Mouse (Mus musculus): ENCODE data around the gene Pdlim3.
"Not testable (repeated sequence)": the region's sequence is repeated elsewhere in the genome, so short reads cannot be mapped to it uniquely, and the experiment has no call there.

Pdlim3 gene

DNA sequence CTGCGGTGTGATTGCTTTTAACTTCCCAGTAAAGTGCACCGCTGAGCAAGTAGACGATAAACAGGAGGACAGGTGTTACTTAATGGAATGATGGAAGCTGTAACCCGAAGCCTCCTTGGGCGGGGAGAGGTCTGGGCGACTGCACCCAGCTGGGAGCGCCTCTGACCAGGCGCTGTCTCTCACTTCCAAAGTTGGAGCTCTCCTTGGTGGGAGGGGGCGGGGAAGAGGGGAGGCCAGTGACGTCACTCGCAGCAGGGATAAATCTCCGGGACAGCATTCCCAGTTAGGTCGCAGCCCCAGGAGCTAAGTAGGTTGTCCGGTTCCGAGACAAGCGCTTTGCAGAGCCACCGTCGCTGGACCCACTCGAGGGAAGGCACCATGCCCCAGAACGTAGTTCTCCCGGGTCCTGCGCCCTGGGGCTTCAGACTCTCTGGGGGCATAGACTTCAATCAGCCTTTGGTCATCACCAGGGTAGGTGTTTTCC lies at the start of gene Pdlim3:
Gene Pdlim3, plus strand, starts transcription at position 260 of the 484 bp plus-strand sequence.
- no peak for DNase-seq (ENCODE audit: low spot score)

DNA sequence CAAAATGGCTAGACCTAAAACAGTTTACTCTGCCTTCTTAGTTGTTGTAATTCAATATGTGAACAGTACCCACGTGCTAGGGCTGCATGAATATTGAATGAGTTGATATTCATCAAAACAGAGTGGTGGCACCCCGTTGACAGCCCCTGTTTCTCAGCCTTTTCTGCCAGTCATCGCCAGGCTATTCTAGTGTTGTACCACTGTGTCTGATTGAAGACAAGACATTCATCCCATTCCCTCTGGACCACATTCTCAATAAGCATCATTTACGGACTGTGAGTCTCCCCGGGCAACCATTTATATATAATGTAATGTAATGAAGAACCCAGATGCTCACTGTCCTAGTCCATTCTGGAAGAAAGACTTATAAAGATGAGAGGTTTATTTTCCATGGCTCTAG lies 42.0 kb upstream of the Pdlim3 start:
- no peak for DNase-seq (ENCODE audit: low spot score)

DNA sequence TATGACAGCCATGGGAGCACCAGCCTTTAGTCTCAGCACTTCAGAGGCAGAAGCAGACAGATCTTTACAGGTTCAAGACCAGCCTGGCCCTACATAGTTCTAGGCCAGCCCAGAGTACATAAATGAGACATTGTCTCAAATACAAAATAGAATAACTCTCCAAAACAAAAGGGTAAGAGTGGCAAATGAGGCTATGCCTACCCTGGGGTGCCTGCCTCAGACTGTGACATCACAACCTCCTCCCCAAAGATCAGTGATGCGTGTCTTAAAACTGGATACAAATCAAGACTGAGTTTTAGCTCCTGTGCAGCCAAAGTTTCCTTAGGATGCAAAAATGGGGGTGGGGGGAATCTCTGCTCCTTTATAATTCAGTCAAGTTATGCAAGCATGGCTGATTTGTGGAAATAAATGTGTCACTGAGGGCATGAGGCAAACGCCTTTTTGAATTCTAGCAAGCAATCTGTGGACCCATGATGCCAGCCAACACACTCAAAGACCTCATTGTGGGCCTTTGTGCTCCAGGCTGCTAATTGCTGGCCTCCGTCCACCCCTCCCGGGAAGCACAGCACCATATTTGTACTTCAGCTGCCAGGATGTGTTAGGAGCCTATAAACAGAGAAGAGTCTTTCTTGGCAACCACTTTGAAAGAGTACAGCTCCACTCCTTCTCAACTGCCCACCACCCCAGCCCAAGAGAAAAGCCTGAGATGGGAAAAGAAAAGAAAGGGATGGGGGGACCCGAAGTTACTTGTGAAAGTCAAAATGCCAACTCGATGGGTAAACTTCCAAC lies 41.0 kb upstream of the Pdlim3 start:
- DNase-seq (ENCODE audit: low spot score) = peak; percentile 32

DNA sequence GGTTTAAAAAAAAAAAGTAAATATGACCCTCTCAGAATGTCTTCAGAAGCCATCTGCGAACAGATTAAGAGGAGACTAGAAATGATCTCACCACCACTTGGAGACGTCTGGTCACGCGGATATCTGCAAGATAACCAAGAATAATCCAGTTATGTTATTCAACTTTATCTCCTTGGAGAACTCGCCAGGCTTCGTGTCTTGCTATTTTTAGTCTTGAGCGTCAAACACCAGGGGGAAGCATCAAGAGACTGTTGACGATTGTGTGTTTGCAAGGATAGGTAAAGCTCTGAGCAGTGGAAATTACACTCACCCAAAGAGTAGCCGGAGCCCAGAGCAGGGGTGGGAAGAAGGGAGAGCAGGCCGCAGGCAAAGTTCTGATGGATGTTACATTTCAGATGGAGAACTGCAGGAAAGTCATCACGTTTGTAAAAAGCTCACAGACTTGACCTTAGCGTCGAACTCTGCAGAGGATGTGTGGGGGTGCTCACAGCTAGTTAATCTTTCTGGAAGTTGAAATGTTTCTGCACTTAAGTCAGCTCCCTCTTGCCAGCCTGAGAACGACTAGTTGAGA lies 40.3 kb upstream of the Pdlim3 start:
- no peak for DNase-seq (ENCODE audit: low spot score)

DNA sequence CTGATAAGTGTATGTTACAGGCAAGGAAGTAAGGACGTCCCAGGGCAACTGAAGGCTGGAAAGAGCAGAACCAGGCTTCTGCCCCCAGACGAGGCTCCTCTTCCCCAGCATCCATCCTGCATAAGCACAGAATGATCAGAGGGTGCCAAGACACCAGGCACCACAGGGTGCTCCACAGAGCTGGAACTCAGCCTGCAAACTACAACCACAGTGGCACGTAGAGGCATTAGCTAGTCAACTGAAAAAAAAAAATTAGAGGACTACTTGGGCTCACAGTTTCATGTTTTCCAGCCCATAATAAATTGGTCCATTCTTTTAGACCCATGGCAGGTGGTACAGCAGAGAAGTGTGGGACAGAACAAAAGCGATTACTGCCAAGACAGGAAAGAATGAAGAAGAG lies 39.4 kb upstream of the Pdlim3 start:
- DNase-seq (ENCODE audit: low spot score) = no peak

GRCm38 (mm10) chr8:45855118-45855517 lies 30.1 kb upstream of the Pdlim3 start:
- DNase-seq (ENCODE audit: low spot score) = no peak

DNA sequence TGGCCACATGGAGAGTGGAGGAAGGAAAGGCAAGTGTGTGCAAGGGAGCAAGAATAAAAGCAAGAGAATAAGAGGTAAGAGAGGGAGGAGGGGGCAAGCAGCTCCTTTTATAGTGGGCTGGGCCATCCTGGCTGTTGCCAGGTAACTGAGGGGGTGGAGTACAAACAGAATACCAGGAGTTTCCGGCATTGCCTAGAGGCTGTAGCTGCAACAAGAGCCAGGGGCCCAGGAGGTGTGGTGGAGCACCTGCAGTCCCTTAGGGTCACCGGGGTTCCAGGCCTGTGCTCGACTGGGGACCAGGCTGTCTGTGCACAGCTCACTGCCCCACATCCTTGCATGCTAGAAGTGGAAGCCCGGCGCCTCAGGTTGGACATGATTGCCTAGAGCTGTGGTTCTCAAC lies 27.5 kb upstream of the Pdlim3 start:
- no peak for DNase-seq (ENCODE audit: low spot score)

DNA sequence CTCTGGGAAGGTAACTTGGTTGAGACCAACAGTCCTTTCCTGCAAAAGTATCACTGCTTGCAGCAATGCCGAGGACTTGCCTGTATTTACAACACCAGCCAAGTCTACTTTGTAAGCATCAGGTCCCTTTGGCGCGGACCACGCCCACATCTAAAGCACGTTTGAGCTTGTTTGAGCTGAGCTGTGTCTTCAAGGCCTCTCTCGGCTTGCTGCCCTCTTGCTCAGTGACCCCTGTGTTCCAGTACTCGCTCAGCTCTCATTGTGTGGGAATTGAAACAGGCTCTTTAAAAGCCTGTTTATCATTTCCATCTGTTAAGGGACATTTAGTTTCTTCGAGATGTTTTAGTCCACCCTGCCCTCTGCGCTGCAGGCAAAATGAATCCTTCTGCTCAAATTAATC lies 26.9 kb upstream of the Pdlim3 start:
- no peak for DNase-seq (ENCODE audit: low spot score)

DNA sequence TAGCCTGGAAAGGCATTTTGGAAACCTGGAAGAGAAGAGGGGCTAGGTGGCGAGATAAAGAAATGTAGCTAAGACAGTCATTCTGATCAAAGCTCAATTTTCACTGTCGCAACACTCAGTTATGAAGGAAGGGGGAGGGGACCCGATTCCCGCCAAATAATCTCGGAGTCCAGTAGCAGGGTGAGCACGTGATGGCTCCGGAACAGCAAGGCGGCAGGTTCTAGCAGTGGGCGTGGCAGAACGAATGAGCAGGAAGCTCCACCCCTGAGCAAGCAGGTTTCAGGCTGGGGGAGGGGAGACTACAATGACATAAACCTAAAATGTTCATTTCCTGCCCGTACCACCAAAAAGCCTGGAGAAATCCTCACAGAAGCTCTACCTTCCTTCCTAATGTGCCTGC lies 13.7 kb upstream of the Pdlim3 start:
- DNase-seq (ENCODE audit: low spot score) = not testable (repeated sequence)

DNA sequence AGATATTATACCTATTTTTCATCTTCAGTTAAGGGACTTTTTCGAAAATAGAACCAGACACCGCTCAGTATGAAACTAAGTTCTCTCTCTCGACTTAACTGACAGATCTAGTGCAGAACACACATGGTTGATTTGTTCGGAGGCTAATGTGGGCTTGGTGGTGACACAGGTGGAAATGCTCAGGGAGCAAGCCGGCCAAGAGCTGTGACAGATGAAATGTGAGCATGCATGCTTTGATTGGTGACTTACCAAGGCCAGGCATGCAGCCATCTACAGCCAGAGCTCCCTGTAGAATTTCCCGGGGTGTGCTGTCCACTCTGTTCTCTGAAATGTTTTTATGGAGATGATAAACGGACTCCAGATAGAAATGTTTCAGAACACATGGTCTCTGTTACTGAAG lies 13.2 kb upstream of the Pdlim3 start:
- no peak for DNase-seq (ENCODE audit: low spot score)

DNA sequence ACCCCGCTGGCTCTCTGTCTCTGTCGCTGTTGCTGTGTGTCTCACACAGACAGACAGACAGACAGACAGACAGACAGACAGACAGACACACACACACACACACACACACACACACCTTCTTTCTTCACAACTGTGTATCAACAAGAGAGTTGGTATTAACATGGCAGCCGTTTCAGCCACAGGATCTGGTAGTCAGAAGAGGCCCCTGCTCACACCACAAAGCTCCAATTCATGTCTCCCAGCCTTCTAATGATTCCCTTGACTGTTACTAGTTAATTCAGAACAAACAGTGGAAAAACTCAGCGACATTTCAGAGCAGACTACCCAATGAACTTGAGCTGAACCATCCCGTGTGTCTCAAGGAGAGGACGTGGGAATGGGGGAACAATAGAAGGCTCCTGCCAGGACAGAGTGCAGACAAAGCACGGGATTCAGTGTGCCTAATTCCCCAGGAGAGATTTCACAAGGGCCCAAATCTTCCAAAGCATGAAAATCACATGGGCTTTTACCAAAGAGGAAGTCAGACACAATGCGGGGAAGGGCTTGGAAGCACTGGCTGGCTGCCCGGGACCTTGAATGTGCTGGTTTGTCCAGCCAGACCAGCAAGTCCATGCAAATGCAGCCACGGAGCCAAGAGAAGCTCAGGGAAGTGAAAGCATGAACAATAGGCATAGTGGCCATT lies 10.2 kb upstream of the Pdlim3 start:
- peak; percentile 39 for DNase-seq (ENCODE audit: low spot score)

- DNase-seq (ENCODE audit: low spot score) = no peak
Observed at GRCm38 (mm10) chr8:45876397-45876796, 8.9 kb upstream of the Pdlim3 start.

- DNase-seq (ENCODE audit: low spot score) = no peak
Observed at GRCm38 (mm10) chr8:45877680-45878079, 7.6 kb upstream of the Pdlim3 start.

GRCm38 (mm10) chr8:45880457-45880856 lies 4.8 kb upstream of the Pdlim3 start:
- no peak for DNase-seq (ENCODE audit: low spot score)

GRCm38 (mm10) chr8:45881726-45882125 lies 3.5 kb upstream of the Pdlim3 start:
- no peak for DNase-seq (ENCODE audit: low spot score)

- no peak for DNase-seq (ENCODE audit: low spot score)
Observed at GRCm38 (mm10) chr8:45883793-45884192, 1.5 kb upstream of the Pdlim3 start.

- no peak for DNase-seq (ENCODE audit: low spot score)
Observed at GRCm38 (mm10) chr8:45884552-45884951, 709 bp upstream of the Pdlim3 start.

- DNase-seq (ENCODE audit: low spot score) = no peak
Observed at GRCm38 (mm10) chr8:45885775-45886174, 514 bp downstream of the Pdlim3 start.

GRCm38 (mm10) chr8:45889737-45890136 lies 4.5 kb downstream of the Pdlim3 start:
- DNase-seq (ENCODE audit: low spot score) = no peak

- no peak for DNase-seq (ENCODE audit: low spot score)
Observed at GRCm38 (mm10) chr8:45896590-45896989, 11.3 kb downstream of the Pdlim3 start.

- no peak for DNase-seq (ENCODE audit: low spot score)
Observed at GRCm38 (mm10) chr8:45899783-45900182, 14.5 kb downstream of the Pdlim3 start.

- DNase-seq (ENCODE audit: low spot score) = no peak
Observed at GRCm38 (mm10) chr8:45901626-45902025, 16.4 kb downstream of the Pdlim3 start.

DNA sequence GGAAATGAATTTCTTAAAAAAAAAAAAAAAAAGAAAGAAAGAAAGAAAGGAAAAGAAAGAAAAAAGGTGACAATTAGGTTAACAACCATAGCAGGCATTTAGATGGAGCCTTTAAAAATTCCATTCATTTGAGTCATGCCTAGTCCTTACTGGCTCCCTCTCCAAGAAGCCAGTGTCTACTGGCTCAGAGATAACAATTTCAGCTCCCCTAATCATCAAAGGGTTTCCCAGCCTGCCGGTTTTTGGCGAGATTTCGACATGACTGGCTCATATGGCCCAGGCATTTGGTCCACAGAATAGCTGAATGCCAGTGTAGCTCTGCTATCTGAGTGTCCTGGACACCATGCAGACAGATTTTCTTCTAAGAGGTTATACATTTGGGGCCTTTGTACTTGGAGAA lies 18.4 kb downstream of the Pdlim3 start:
- no peak for DNase-seq (ENCODE audit: low spot score)
